Mouse (Mus musculus) limb, embryonic 14.5 days (tissue): ENCODE measurements around the gene Arhgap9. TPM values are rescaled to one million over a fixed set of nuclear protein-coding genes. Genes with fewer than 3 reads are reported as not detected.
"Not testable (repeated sequence)": the region's sequence is repeated elsewhere in the genome, so short reads cannot be mapped to it uniquely, and the experiment has no call there.

Experiments used
- ATAC-seq: fragments of 200-750 bp; cut with Nextera tagmentation; 2 replicates; pipeline ENCODE4 v1.8.0; 2017; ENCODE audit warnings: low read depth, moderate number of reproducible peaks, moderate TSS enrichment; ENCODE audit not compliant: low FRiP score
- DNase-seq: peaks from one replicate; pipeline ENCODE4 v3.0.0-alpha.2; 2015; ENCODE audit warnings: low spot score
- H3K27ac ChIP-seq: fragments of 300-500 bp; sonication (generic); replicated peaks from 2 replicates; pipeline ENCODE4 v1.5.1; 2014; ENCODE audit warnings: low read depth, mild to moderate bottlenecking, low read length, moderate library complexity, mixed read lengths
- H3K27me3 ChIP-seq: fragments of 300-500 bp; sonication (generic); 2 replicates; pipeline ENCODE4 v1.6.1; 2014; ENCODE audit warnings: low read length, mixed read lengths; ENCODE audit not compliant: control insufficient read depth, insufficient read depth
- H3K36me3 ChIP-seq: fragments of 300-500 bp; sonication (generic); 2 replicates; pipeline ENCODE4 v1.6.1; 2014; ENCODE audit warnings: mild to moderate bottlenecking, low read length, moderate library complexity, mixed read lengths; ENCODE audit not compliant: control insufficient read depth, insufficient read depth
- H3K4me1 ChIP-seq: fragments of 300-500 bp; sonication (generic); 2 replicates; pipeline ENCODE4 v1.6.1; 2014; ENCODE audit warnings: antibody characterized with exemption, low read length, mixed read lengths; ENCODE audit not compliant: control insufficient read depth, insufficient read depth
- H3K4me2 ChIP-seq: fragments of 300-500 bp; sonication (generic); replicated peaks from 2 replicates; pipeline ENCODE4 v1.6.1; 2014; ENCODE audit warnings: low read depth, mild to moderate bottlenecking, low read length, moderate library complexity; ENCODE audit not compliant: severe bottlenecking
- H3K4me3 ChIP-seq: fragments of 300-500 bp; sonication (generic); replicated peaks from 2 replicates; pipeline ENCODE4 v1.5.1; 2014; ENCODE audit warnings: low read length
- H3K9ac ChIP-seq: fragments of 300-500 bp; sonication (generic); 2 replicates; pipeline ENCODE4 v1.6.1; 2014; ENCODE audit warnings: mild to moderate bottlenecking, low read depth, low read length, moderate library complexity; ENCODE audit not compliant: severe bottlenecking
- H3K9me3 ChIP-seq: fragments of 300-500 bp; sonication (generic); 2 replicates; pipeline ENCODE4 v1.6.1; 2016; ENCODE audit warnings: low read length; ENCODE audit not compliant: control insufficient read depth
- POLR2A ChIP-seq: fragments of 200-500 bp; IDR thresholded peaks from 2 replicates; pipeline ENCODE4 v1.8.0; 2012; ENCODE audit warnings: inconsistent platforms, mild to moderate bottlenecking, moderate library complexity, borderline replicate concordance; ENCODE audit not compliant: insufficient read depth, insufficient read length; ENCODE audit errors: extremely low read depth
- WGBS: fragments of 180-500 bp; shearing (Covaris S2); extraction: QIAGEN DNeasy Blood & Tissue Kit; methylation state at CpG from one replicate; pipeline ENCODE4 v1.1.7; 2014; 5-methylcytosine and 5-hydroxymethylcytosine counted together
- polyA plus RNA-seq, 2 experiments: library from polyadenylated mRNA; depleted of rRNA in 1 of 2; stranded (reverse) in 1 of 2; unstranded in 1 of 2; fragments of >200 nt; fragmentation: Nextera tagmentation in 1 of 2; extraction: Ambion mirVana in 1 of 2; gene quantifications; 2 replicates each; pipeline versions ENCODE4 v1.2.1 to v1.2.3; 2012 to 2014

The Arhgap9 gene
- polyA plus RNA-seq, 2 experiments, result 5.5 to 5.6 TPM

- Histone ChIP-seq H3K4me2 (no peak overlapping the region), H3K27me3 (no peaks in the 10 kb centered on the region), H3K27ac (no peak overlapping the region), H3K4me1 (no peaks in the 10 kb centered on the region), H3K4me3 (no peak overlapping the region), H3K9ac (no peak overlapping the region), H3K9me3 (no peaks in the 10 kb centered on the region), H3K36me3 (peaks cover 94% of the 10 kb centered on the region)
- DNase-seq (no peak), ATAC-seq (no peak)
- 94% methylated on average over 11 of the region's 11 CpGs for WGBS
- no peak for TF ChIP-seq POLR2A
Measured at GRCm38 (mm10) chr10:127303136-127303535, 18.6 kb upstream of the Arhgap9 start.

GRCm38 (mm10) chr10:127309167-127309566 lies 12.6 kb upstream of the Arhgap9 start:
- not testable (repeated sequence) for H3K4me1 ChIP-seq
- 89% methylated on average over 3 of the region's 3 CpGs for WGBS

GRCm38 (mm10) chr10:127310523-127311475 lies 11.0 kb upstream of the Arhgap9 start:
- Histone ChIP-seq H3K4me2 (peak overlapping the region; percentile 60), H3K27ac (peak overlapping the region; percentile 74), H3K27me3 (no peaks in the 10 kb centered on the region), H3K36me3 (peaks cover 31% of the 10 kb centered on the region), H3K4me1 (peaks cover 4% of the 10 kb centered on the region), H3K9me3 (no peaks in the 10 kb centered on the region), H3K9ac (peak overlapping the region; percentile 83), H3K4me3 (peak overlapping the region; percentile 69)
- no peak for TF ChIP-seq POLR2A
- DNase-seq (peak; percentile 36), ATAC-seq (peak; percentile 51)
- 37% methylated on average over 23 of the region's 23 CpGs for WGBS

More at GRCm38 (mm10) chr10:127309167-127309566, 12.6 kb upstream of the Arhgap9 start:
- not testable (repeated sequence) for H3K9me3 ChIP-seq, H3K4me2 ChIP-seq, H3K27me3 ChIP-seq, H3K27ac ChIP-seq, H3K4me3 ChIP-seq, ATAC-seq, H3K9ac ChIP-seq, DNase-seq
- peaks cover 47% of the 10 kb centered on the region for H3K36me3 ChIP-seq

- peaks cover 21% of the 10 kb centered on the region for H3K36me3 ChIP-seq
- H3K9ac ChIP-seq, result peak within 1 kb of the TSS; percentile 83
- H3K4me3 ChIP-seq, result peak within 1 kb of the TSS; percentile 69
- no peaks in the 10 kb centered on the region for H3K27me3 ChIP-seq
- WGBS, result 1% methylated on average over 65 of the region's 65 CpGs
- peaks cover 4% of the 10 kb centered on the region for H3K4me1 ChIP-seq
- peak within 1 kb of the TSS; percentile 74 for H3K27ac ChIP-seq
- no peaks in the 10 kb centered on the region for H3K9me3 ChIP-seq
- ATAC-seq (peak; percentile 97), DNase-seq (peak; percentile 97)
- peak; percentile 34; the same call in 1 of the 2 replicates for TF ChIP-seq POLR2A
- H3K4me2 ChIP-seq, result peak within 1 kb of the TSS; percentile 60
Measured at GRCm38 (mm10) chr10:127311476-127312355, 10.0 kb upstream of the Arhgap9 start, which contains the start of gene Mars. Gene Mars (minus strand): TSS chr10:127311786.

- peak; percentile 48 for ATAC-seq
- no peak for TF ChIP-seq POLR2A
- Histone ChIP-seq H3K27me3 (no peaks in the 10 kb centered on the region), H3K9ac (peak overlapping the region; percentile 83), H3K4me3 (peak overlapping the region; percentile 69), H3K36me3 (peaks cover 16% of the 10 kb centered on the region), H3K27ac (peak overlapping the region; percentile 74), H3K4me1 (peaks cover 4% of the 10 kb centered on the region), H3K9me3 (no peaks in the 10 kb centered on the region), H3K4me2 (peak overlapping the region; percentile 60)
- DNase-seq, result peak; percentile 86
- WGBS, result 2% methylated on average over 4 of the region's 4 CpGs
Measured at GRCm38 (mm10) chr10:127312356-127312676, 9.4 kb upstream of the Arhgap9 start.
